Mouse (Mus musculus) heart, postnatal 0 days (tissue): ENCODE measurements around the gene Cfl2.

Experiments used
- CTCF ChIP-seq: IDR thresholded peaks from 2 replicates; pipeline ENCODE4 v1.5.1; 2016; ENCODE audit warnings: antibody characterized with exemption, control low read depth, low read depth
- EP300 ChIP-seq: IDR thresholded peaks from 2 replicates; pipeline ENCODE4 v1.6.1; 2016; ENCODE audit warnings: antibody characterized with exemption, low read depth

DNA sequence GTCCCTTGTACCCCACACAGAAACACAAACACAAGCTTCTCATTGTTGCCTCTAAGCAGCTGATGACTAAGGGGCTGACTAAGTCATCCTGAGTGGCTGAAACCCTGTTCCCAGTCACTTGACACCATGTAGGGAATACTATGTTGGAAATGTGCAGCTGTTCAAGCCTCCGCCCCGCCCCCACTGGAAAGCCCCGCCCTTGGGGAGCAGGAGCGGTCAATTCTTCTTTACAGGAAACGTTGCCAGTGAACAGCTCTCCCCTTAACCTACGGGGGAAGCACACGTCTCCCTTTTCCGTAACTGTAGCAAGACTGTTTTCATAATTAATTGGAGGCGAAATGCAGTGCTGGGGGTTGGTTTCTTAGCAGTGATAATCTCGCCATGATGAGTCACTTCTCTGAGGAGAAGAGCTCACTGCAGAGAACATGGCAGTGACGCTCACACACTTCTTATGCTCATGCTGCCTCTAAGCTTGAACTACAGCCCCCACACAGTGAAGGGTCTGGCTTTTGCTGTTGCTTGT lies 27.7 kb downstream of the Cfl2 start:
- no peak for TF ChIP-seq CTCF
- TF ChIP-seq EP300, result no peak
